Mouse (Mus musculus) midbrain, postnatal 0 days (tissue): Measurements from ENCODE around the gene Crcp. TPM values are rescaled to one million over a fixed set of nuclear protein-coding genes. Genes with fewer than 3 reads are reported as not detected.
A peak's percentile ranks its signal among the peaks of the same experiment; 100 is the strongest.

Source experiments
- ATAC-seq: fragments of 200-750 bp; cut with Nextera tagmentation; 2 replicates; pipeline ENCODE4 v1.8.0; 2017; ENCODE audit warnings: moderate number of reproducible peaks, mild to moderate bottlenecking, moderate TSS enrichment, moderate library complexity; ENCODE audit not compliant: low FRiP score
- DNase-seq: peaks from one replicate; pipeline ENCODE4 v3.0.0-alpha.2; 2015; ENCODE audit warnings: low spot score
- H3K27ac ChIP-seq: fragments of 300-500 bp; sonication (generic); 2 replicates; pipeline ENCODE4 v1.5.1; 2014; ENCODE audit warnings: low read depth, mild to moderate bottlenecking, low read length, mixed read lengths
- H3K27me3 ChIP-seq: fragments of 300-500 bp; sonication (generic); 2 replicates; pipeline ENCODE4 v1.6.1; 2014; ENCODE audit warnings: low read length, control low read depth, mixed read lengths; ENCODE audit not compliant: insufficient read depth
- H3K36me3 ChIP-seq: fragments of 300-500 bp; sonication (generic); 2 replicates; pipeline ENCODE4 v1.6.1; 2014; ENCODE audit warnings: low read length, control low read depth, mixed read lengths; ENCODE audit not compliant: insufficient read depth
- H3K4me1 ChIP-seq: fragments of 300-500 bp; sonication (generic); 2 replicates; pipeline ENCODE4 v1.6.1; 2014; ENCODE audit warnings: mild to moderate bottlenecking, control low read depth, antibody characterized with exemption, low read length, mixed read lengths; ENCODE audit not compliant: insufficient read depth
- H3K4me2 ChIP-seq: fragments of 300-500 bp; sonication (generic); 2 replicates; pipeline ENCODE4 v1.6.1; 2014; ENCODE audit warnings: low read depth, mild to moderate bottlenecking, low read length, mixed read lengths; ENCODE audit not compliant: poor library complexity, severe bottlenecking
- H3K4me3 ChIP-seq: fragments of 300-500 bp; sonication (generic); 2 replicates; pipeline ENCODE4 v1.5.1; 2014; ENCODE audit warnings: low read depth, mild to moderate bottlenecking, low read length, moderate library complexity
- H3K9ac ChIP-seq: fragments of 300-500 bp; sonication (generic); replicated peaks from 2 replicates; pipeline ENCODE4 v1.6.1; 2014; ENCODE audit warnings: mild to moderate bottlenecking, low read length, moderate library complexity, mixed read lengths; ENCODE audit not compliant: poor library complexity, severe bottlenecking
- H3K9me3 ChIP-seq: fragments of 300-500 bp; sonication (generic); 2 replicates; pipeline ENCODE4 v1.6.1; 2016; ENCODE audit warnings: low read length, control low read depth
- CTCF ChIP-seq: IDR thresholded peaks from 2 replicates; pipeline ENCODE4 v1.5.1; 2016; ENCODE audit warnings: antibody characterized with exemption, mild to moderate bottlenecking
- WGBS: fragments of 180-500 bp; shearing (Covaris S2); extraction: QIAGEN DNeasy Blood & Tissue Kit; methylation state at CpG from one replicate; pipeline ENCODE4 v1.1.7; 2014; 5-methylcytosine and 5-hydroxymethylcytosine counted together
- polyA plus RNA-seq: library from polyadenylated mRNA; unstranded; fragments of >200 nt; fragmentation: Nextera tagmentation; extraction: Ambion mirVana; gene quantifications from 2 replicates; pipeline ENCODE4 v1.2.1, GENCODE M21; 2015
- total RNA-seq: library from RNA; depleted of rRNA; stranded (reverse); fragments of >200 nt; gene quantifications from 2 replicates; pipeline ENCODE4 v1.2.3, GENCODE M21; 2014

Crcp gene
- total and polyA plus RNA-seq, 2 experiments from 2014 or later = 63.3 to 86.8 TPM

DNA sequence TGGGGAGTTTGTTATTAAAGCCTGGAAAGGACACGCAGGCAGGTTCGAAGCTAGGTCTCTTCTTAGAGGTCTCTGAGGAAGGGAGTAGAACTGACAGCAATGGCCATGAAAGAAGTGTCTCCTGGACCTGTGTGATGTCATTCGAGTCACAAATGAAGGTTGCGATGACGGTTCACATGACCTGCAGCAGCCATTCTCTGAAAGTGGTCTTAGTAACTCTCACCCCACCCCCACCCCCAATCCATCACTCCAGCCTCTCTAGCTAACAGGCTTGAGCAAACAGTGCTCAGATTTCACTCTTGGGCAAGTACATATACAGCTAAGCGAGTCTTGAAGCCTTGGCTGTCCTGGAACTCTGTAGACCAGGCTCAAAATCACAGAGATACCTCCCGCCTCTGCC is 25.9 kb upstream of the Crcp start:
- ATAC-seq (no peak), DNase-seq (no peak)
- Histone ChIP-seq H3K36me3 (no peaks in the 10 kb centered on the region), H3K4me3 (peak overlapping the region; percentile 66), H3K27me3 (no peaks in the 10 kb centered on the region), H3K27ac (peak overlapping the region; percentile 43; the same call in 1 of the 2 replicates), H3K4me2 (peak overlapping the region; percentile 70), H3K9me3 (no peaks in the 10 kb centered on the region), H3K4me1 (0 out of 2 replicates have a peak, but pooled peaks cover 3% of the 10 kb centered on the region), H3K9ac (peak overlapping the region; percentile 84; the same call in 1 of the 2 replicates)
- WGBS = 73% methylated on average over 7 of the region's 7 CpGs
- TF ChIP-seq CTCF = no peak

GRCm38 (mm10) chr5:130007344-130007743 is 21.7 kb upstream of the Crcp start:
- Histone ChIP-seq H3K4me1 (no peaks in the 10 kb centered on the region), H3K27ac (no peak overlapping the region), H3K36me3 (peaks cover 7% of the 10 kb centered on the region; the same call in 1 of the 2 replicates), H3K9ac (no peak overlapping the region), H3K27me3 (no peaks in the 10 kb centered on the region), H3K9me3 (no peaks in the 10 kb centered on the region), H3K4me3 (no peak overlapping the region), H3K4me2 (no peak overlapping the region)
- peak; percentile 48 for TF ChIP-seq CTCF
- 91% methylated on average over 1 of the region's 1 CpGs for WGBS
- no peak for ATAC-seq
- DNase-seq = no peak

- Histone ChIP-seq H3K4me3 (no peak overlapping the region), H3K4me2 (no peak overlapping the region), H3K9ac (no peak overlapping the region), H3K27ac (no peak overlapping the region), H3K36me3 (peaks cover 11% of the 10 kb centered on the region; the same call in 1 of the 2 replicates), H3K9me3 (no peaks in the 10 kb centered on the region), H3K4me1 (no peaks in the 10 kb centered on the region), H3K27me3 (no peaks in the 10 kb centered on the region)
- DNase-seq (no peak), ATAC-seq (no peak)
- TF ChIP-seq CTCF = no peak
- WGBS = 82% methylated on average over 6 of the region's 6 CpGs
Observed at GRCm38 (mm10) chr5:130008034-130008590, 21.0 kb upstream of the Crcp start.

GRCm38 (mm10) chr5:130009784-130010183 is 19.3 kb upstream of the Crcp start:
- 97% methylated on average over 4 of the region's 4 CpGs for WGBS

DNA sequence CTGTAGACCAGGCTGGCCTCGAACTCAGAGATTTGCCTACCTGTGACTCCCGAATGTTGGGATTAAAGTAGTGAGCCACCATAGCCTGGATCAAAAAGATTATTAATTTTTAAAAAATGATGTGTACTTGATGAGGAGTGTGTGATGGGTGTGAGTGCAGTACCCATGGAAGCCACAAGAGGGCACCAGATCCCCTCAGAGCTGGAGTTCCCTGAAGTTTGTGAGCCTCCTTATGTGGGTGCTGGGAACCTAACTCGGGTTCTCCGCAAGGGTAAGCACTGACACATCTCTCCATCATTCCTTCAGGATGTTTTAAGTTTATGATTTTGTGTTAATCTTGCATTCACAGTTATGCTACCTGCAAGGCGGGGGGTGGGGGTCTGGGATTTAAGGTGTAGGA is 18.1 kb upstream of the Crcp start:
- H3K36me3 ChIP-seq = peaks cover 15% of the 10 kb centered on the region
- H3K27ac ChIP-seq = no peak overlapping the region
- no peak for ATAC-seq
- H3K9ac ChIP-seq = no peak overlapping the region
- peak; percentile 52 for TF ChIP-seq CTCF
- no peaks in the 10 kb centered on the region for H3K9me3 ChIP-seq
- H3K27me3 ChIP-seq = no peaks in the 10 kb centered on the region
- no peak for DNase-seq
- H3K4me1 ChIP-seq = no peaks in the 10 kb centered on the region
- 96% methylated on average over 5 of the region's 5 CpGs for WGBS
- H3K4me3 ChIP-seq = no peak overlapping the region
- H3K4me2 ChIP-seq = no peak overlapping the region

More at GRCm38 (mm10) chr5:130009784-130010183, 19.3 kb upstream of the Crcp start:
- no peaks in the 10 kb centered on the region for H3K9me3 ChIP-seq
- H3K4me1 ChIP-seq = no peaks in the 10 kb centered on the region
- ATAC-seq (no peak), DNase-seq (no peak)
- no peak overlapping the region for H3K4me3 ChIP-seq
- H3K4me2 ChIP-seq = no peak overlapping the region
- TF ChIP-seq CTCF = no peak
- no peaks in the 10 kb centered on the region for H3K27me3 ChIP-seq
- no peak overlapping the region for H3K9ac ChIP-seq
- H3K36me3 ChIP-seq = peaks cover 13% of the 10 kb centered on the region; the same call in 1 of the 2 replicates
- H3K27ac ChIP-seq = no peak overlapping the region

DNA sequence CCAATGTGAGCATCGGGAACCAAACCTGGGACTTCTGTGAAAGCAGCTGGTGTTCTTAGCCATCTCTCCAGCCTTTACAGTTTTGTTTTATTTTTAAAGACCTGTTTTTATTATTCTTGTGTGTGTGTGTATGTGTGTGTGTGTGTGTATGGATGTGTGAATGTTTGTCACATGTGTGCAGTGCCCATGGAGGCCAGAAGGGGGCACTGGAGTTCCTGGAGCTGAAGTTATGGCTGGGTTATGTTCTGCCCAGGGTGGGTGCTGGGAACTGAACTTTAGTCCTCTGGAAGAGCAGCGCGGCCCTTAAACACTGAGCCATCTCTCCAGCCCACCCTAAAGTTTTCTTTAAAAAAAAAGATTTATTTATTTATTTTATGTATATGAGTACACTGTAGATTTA is 14.0 kb upstream of the Crcp start:
- DNase-seq (no peak), ATAC-seq (no peak)
- Histone ChIP-seq H3K9me3 (no peaks in the 10 kb centered on the region), H3K4me2 (no peak overlapping the region), H3K27me3 (no peaks in the 10 kb centered on the region), H3K9ac (no peak overlapping the region), H3K27ac (no peak overlapping the region), H3K4me3 (no peak overlapping the region), H3K36me3 (peaks cover 19% of the 10 kb centered on the region), H3K4me1 (no peaks in the 10 kb centered on the region)
- 99% methylated on average over 3 of the region's 3 CpGs for WGBS
- TF ChIP-seq CTCF = peak; percentile 23; the same call in 1 of the 2 replicates
